ENCODE assay signal across 9 mouse cellular contexts in the genomic region with DNA sequence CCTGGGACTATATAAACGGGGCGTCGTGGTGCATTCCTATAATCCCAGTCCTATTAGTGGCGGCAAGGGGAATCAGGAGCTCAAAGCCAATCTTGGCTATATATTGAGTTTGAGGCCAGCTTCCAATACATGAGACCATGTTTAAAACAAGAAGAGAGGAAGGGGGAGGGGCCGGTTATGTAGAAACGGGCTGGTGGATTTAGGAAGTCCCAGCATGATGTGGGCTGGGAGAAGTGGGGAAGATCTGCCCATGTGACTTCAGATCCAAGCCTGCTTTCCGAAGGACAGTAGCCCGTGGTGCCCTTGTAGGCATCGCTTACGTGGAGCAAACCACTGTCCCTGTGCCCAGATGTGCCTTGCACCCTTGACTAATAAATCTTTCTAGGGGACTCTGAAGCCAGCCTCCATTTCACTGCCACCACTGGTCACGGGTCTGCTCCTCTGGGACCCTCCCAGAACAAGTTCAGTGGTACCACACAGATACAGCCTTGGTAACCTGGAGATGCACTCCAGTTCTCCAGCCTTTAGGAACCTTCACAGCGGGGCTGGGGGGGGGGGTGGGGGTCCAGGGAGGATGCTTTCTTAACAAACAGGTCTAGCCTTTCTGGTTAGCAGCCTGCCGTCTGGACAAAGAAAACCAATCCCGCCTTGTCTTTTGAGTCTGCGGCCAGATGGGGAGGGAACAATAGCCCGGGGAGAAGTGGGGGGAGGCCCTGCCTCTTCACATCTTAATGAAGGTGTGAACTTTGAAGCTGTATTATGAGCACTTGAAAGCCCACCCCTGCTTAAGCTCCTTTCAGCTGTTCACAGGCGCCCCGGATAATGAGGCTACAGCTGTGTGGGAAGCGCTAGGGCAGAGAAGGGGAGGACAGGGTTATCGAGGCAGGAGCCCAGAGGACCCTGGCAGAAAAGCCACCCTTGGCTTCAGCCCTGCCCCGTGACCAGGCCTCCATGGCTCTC.
DNase-seq lines count a peak whose midpoint lies in the region; ATAC-seq and TF ChIP-seq lines count a peak whose summit lies in the region.
"Had no signal": no experiment of that assay in that cellular context is flagged by ENCODE, and none has a peak within 500 bp of the region (broad histone marks: within the 10 kb centered on the region; RNA-seq: fewer than 3 reads in every experiment).

No protein-coding gene starts in this region.

- no peak overlapping the region for H3K27ac ChIP-seq in intestine, embryonic 15.5 days
- no peak overlapping the region for H3K27ac ChIP-seq in intestine, postnatal 0 days (ENCODE audit: low read depth, low read length)
- H3K27ac ChIP-seq in hindbrain, embryonic 10.5 days, result peak overlapping the region; percentile 88

- 0 out of 2 replicates have a peak overlapping the region, but pooled peaks have one; percentile 22 for H3K4me2 ChIP-seq in intestine, embryonic 15.5 days (replicated peaks)
- no peak overlapping the region for H3K4me2 ChIP-seq in intestine, postnatal 0 days (replicated peaks; ENCODE audit: low read depth)

- ATAC-seq in intestine, embryonic 15.5 days, result no peak
- ATAC-seq in intestine, postnatal 0 days, result no peak
- ATAC-seq in megakaryocyte progenitor cell, adult 5-6 weeks (replicated peaks; ENCODE audit: poor library complexity), result no peak

- TF ChIP-seq CTCF in intestine, postnatal 0 days (IDR thresholded peaks at IDR 0.05; ENCODE audit: low read depth), result no peak
- TF ChIP-seq CTCF in lung, adult 2 months (IDR thresholded peaks at IDR 0.05; ENCODE audit: insufficient read depth, low read length), result no peak

- H3K36me3 ChIP-seq in intestine, embryonic 15.5 days, result no peaks in the 10 kb centered on the region
- no peaks in the 10 kb centered on the region for H3K36me3 ChIP-seq in intestine, postnatal 0 days (ENCODE audit: control insufficient read depth, insufficient read depth)
- no peaks in the 10 kb centered on the region for H3K36me3 ChIP-seq in hindbrain, embryonic 10.5 days

- WGBS in intestine, embryonic 15.5 days, result 26% methylated on average over 21 of the region's 21 CpGs
- WGBS in intestine, postnatal 0 days, result 28% methylated on average over 21 of the region's 21 CpGs
- 5% methylated on average over 21 of the region's 21 CpGs for WGBS in hindbrain, embryonic 10.5 days
- WGBS in lung, adult 2 months, result 33% methylated on average over 21 of the region's 21 CpGs

- no peak for TF ChIP-seq POLR2A in lung, adult 2 months (IDR thresholded peaks at IDR 0.05; ENCODE audit: borderline replicate concordance, extremely low read depth, low read depth, low read length)

- H3K4me1 ChIP-seq in intestine, embryonic 15.5 days (replicated peaks), result no peaks in the 10 kb centered on the region
- H3K4me1 ChIP-seq in intestine, postnatal 0 days (replicated peaks; ENCODE audit: control insufficient read depth, insufficient read depth, low read length), result no peaks in the 10 kb centered on the region
- H3K4me1 ChIP-seq in hindbrain, embryonic 10.5 days (replicated peaks), result peaks cover 30% of the 10 kb centered on the region
- no peaks in the 10 kb centered on the region for H3K4me1 ChIP-seq in lung, adult 2 months (ENCODE audit: control insufficient read depth, insufficient read depth, low read length)

- DNase-seq in adrenal gland, postnatal 36 days, result peak; percentile 41 to 51
- peak; percentile 64 for DNase-seq in hindbrain, embryonic 10.5 days (ENCODE audit: low spot score)
- peak; percentile 59 for DNase-seq in neural tube, embryonic 10.5 days (ENCODE audit: extremely low spot score, low spot score)
- DNase-seq in spleen, postnatal 4 days (ENCODE audit: low spot score in 2 of 2), result no peak
- DNase-seq in lung, adult 2 months, result no peak
- DNase-seq: cerebellum, postnatal 36 days had no signal

- H3K27me3 ChIP-seq in intestine, embryonic 15.5 days (replicated peaks), result no peaks in the 10 kb centered on the region
- H3K27me3 ChIP-seq in intestine, postnatal 0 days (replicated peaks; ENCODE audit: control insufficient read depth, insufficient read depth, low read length), result no peaks in the 10 kb centered on the region
- peaks cover 19% of the 10 kb centered on the region for H3K27me3 ChIP-seq in hindbrain, embryonic 10.5 days (ENCODE audit: insufficient read depth, poor library complexity, severe bottlenecking)

- no peak overlapping the region for H3K4me3 ChIP-seq in intestine, embryonic 15.5 days (replicated peaks)
- no peak overlapping the region for H3K4me3 ChIP-seq in intestine, postnatal 0 days (ENCODE audit: low read depth, low read length)
- H3K4me3 ChIP-seq in hindbrain, embryonic 10.5 days, result peak overlapping the region; percentile 34
- H3K4me3 ChIP-seq in lung, adult 2 months (replicated peaks; ENCODE audit: extremely low read depth, low read depth, low read length), result no peak overlapping the region

- H3K9me3 ChIP-seq in intestine, embryonic 15.5 days, result no peaks in the 10 kb centered on the region
- H3K9me3 ChIP-seq in intestine, postnatal 0 days (ENCODE audit: control insufficient read depth), result no peaks in the 10 kb centered on the region
- no peaks in the 10 kb centered on the region for H3K9me3 ChIP-seq in hindbrain, embryonic 10.5 days

- no peak overlapping the region for H3K9ac ChIP-seq in intestine, embryonic 15.5 days
- no peak overlapping the region for H3K9ac ChIP-seq in intestine, postnatal 0 days (ENCODE audit: low read depth, low read length)

Comparison
In these comparisons a context has a peak if more than half of its experiments do, and no peak if none do; other contexts are left out.
1. DNase-seq: peak in adrenal gland, postnatal 36 days (2 of 2), hindbrain, embryonic 10.5 days (single experiment) and neural tube, embryonic 10.5 days (single experiment); none in spleen, postnatal 4 days (0 of 2) and lung, adult 2 months (single experiment).